Mouse (Mus musculus): ENCODE measurements at regions not wholly inside any gene's neighbourhood (a gene's known extent, or its start where the extent isn't known, plus 50 kb on each side); places are given as distances from the start of the nearest gene placed in this dataset.

DNA sequence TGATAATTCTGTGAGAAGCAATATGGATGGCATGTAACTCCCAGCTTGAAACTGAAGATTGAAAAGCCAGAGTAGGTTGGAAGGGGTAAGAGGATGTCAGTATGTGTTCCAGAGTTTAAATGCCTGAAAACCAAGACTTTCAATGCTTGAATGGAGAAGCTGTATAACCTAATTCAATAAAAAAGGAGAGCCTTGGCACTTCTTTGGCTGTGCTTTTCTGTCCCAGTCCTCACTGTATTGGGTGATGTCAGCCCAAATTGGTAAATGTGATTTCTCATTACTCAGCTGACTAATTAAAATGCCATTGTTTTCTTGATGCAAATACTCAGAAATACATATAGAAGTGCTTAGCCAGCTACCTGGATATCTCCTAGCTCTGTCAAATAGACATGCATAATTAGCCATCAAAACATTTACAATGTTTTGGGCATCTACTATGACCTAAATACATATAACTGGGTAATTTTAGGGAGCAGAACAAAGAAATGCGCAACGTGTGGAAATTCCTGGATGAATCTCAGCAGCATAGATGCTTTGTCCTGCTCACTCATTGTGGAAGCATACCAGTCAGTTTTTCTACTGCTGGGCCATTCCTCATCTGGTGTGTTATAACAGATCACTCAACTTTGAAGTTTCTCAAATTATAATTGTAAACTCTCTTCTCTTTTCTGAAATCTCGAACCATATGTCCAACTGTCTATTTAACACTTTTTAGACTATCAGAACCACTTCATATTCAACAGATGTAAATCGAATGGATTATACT, 347.5 kb upstream of the Ube2e3 start:
- Histone ChIP-seq H3K9ac (ENCODE audit: low read length) (no peak overlapping the region), H3K4me1 (ENCODE audit: control insufficient read depth in 2 of 2, insufficient read depth in 2 of 2, low read length in 2 of 2) (no peaks in the 10 kb centered on the region), H3K9me3 (ENCODE audit: control insufficient read depth, low read length) (no peaks in the 10 kb centered on the region), H3K27ac (replicated peaks in 1 of 2; ENCODE audit: control insufficient read depth in 1 of 2, insufficient read depth in 1 of 2, low read depth in 2 of 2, low read length in 2 of 2) (no peak overlapping the region), H3K4me2 (ENCODE audit: low read length) (no peak overlapping the region), H3K36me3 (ENCODE audit: control insufficient read depth, insufficient read depth, low read length) (no peaks in the 10 kb centered on the region), H3K4me3 (ENCODE audit: control insufficient read depth in 1 of 2, insufficient read depth in 1 of 2, low read depth in 1 of 2, low read length in 2 of 2) (no peak overlapping the region), H3K27me3 (ENCODE audit: control insufficient read depth, insufficient read depth, low read length) (no peaks in the 10 kb centered on the region)
- no peak for ATAC-seq (ENCODE audit: insufficient number of reproducible peaks, insufficient read depth, low FRiP score, low read depth)
- 79% methylated on average over 4 of the region's 4 CpGs for WGBS

- H3K36me3 ChIP-seq (ENCODE audit: control insufficient read depth, insufficient read depth, low read length): no peaks in the 10 kb centered on the region
- H3K4me2 ChIP-seq (ENCODE audit: low read length): no peak overlapping the region
- no peak overlapping the region for H3K9ac ChIP-seq (ENCODE audit: low read length)
- H3K27me3 ChIP-seq (ENCODE audit: control insufficient read depth, insufficient read depth, low read length): no peaks in the 10 kb centered on the region
- ATAC-seq (ENCODE audit: insufficient number of reproducible peaks, insufficient read depth, low FRiP score, low read depth): no peak
- H3K4me1 ChIP-seq (ENCODE audit: control insufficient read depth in 2 of 2, insufficient read depth in 2 of 2, low read length in 2 of 2): no peaks in the 10 kb centered on the region
- no peak overlapping the region for H3K27ac ChIP-seq (replicated peaks in 1 of 2; ENCODE audit: control insufficient read depth in 1 of 2, insufficient read depth in 1 of 2, low read depth in 2 of 2, low read length in 2 of 2)
- no peak overlapping the region for H3K4me3 ChIP-seq (ENCODE audit: control insufficient read depth in 1 of 2, insufficient read depth in 1 of 2, low read depth in 1 of 2, low read length in 2 of 2)
- no peaks in the 10 kb centered on the region for H3K9me3 ChIP-seq (ENCODE audit: control insufficient read depth, low read length)
Observed at GRCm38 (mm10) chr2:78493115-78493514, 374.8 kb upstream of the Ube2e3 start.

- H3K9ac ChIP-seq (ENCODE audit: low read length): no peak overlapping the region
- no peaks in the 10 kb centered on the region for H3K36me3 ChIP-seq (ENCODE audit: control insufficient read depth, insufficient read depth, low read length)
- no peak for ATAC-seq (ENCODE audit: insufficient number of reproducible peaks, insufficient read depth, low FRiP score, low read depth)
- no peak overlapping the region for H3K4me3 ChIP-seq (ENCODE audit: control insufficient read depth in 1 of 2, insufficient read depth in 1 of 2, low read depth in 1 of 2, low read length in 2 of 2)
- H3K27ac ChIP-seq (replicated peaks in 1 of 2; ENCODE audit: control insufficient read depth in 1 of 2, insufficient read depth in 1 of 2, low read depth in 2 of 2, low read length in 2 of 2): no peak overlapping the region
- no peak overlapping the region for H3K4me2 ChIP-seq (ENCODE audit: low read length)
- H3K9me3 ChIP-seq (ENCODE audit: control insufficient read depth, low read length): no peaks in the 10 kb centered on the region
- H3K27me3 ChIP-seq (ENCODE audit: control insufficient read depth, insufficient read depth, low read length): no peaks in the 10 kb centered on the region
- WGBS: 78% methylated on average over 4 of the region's 4 CpGs
- H3K4me1 ChIP-seq (ENCODE audit: control insufficient read depth in 2 of 2, insufficient read depth in 2 of 2, low read length in 2 of 2): no peaks in the 10 kb centered on the region
Observed at GRCm38 (mm10) chr2:78480036-78480435, 387.9 kb upstream of the Ube2e3 start.

DNA sequence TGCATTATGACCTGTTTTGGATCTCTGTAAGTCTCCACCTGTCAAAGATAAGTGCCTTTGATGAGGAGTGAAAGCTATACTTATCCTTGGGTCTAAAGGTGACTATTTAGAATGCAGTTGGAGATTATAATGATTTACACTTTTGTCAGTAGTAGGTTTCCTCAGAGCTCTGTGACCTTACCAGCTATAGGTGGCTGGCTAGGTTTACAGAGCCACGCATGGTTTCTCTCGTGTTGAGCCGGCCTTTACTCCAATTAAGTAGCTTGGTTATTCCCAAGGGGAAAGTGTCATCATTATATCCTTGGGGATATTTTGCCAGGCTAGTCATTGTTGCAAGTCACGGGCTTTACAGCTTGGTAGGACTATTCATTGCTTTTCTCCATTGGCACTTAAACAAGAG, 408.5 kb upstream of the Ube2e3 start:
- H3K9me3 ChIP-seq (ENCODE audit: control insufficient read depth, low read length): no peaks in the 10 kb centered on the region
- no peaks in the 10 kb centered on the region for H3K27me3 ChIP-seq (ENCODE audit: control insufficient read depth, insufficient read depth, low read length)
- H3K4me3 ChIP-seq (ENCODE audit: control insufficient read depth in 1 of 2, insufficient read depth in 1 of 2, low read depth in 1 of 2, low read length in 2 of 2): no peak overlapping the region
- no peak overlapping the region for H3K4me2 ChIP-seq (ENCODE audit: low read length)
- H3K9ac ChIP-seq (ENCODE audit: low read length): no peak overlapping the region
- 86% methylated on average over 4 of the region's 4 CpGs for WGBS
- no peak for ATAC-seq (ENCODE audit: insufficient number of reproducible peaks, insufficient read depth, low FRiP score, low read depth)
- H3K4me1 ChIP-seq (ENCODE audit: control insufficient read depth in 2 of 2, insufficient read depth in 2 of 2, low read length in 2 of 2): no peaks in the 10 kb centered on the region
- no peaks in the 10 kb centered on the region for H3K36me3 ChIP-seq (ENCODE audit: control insufficient read depth, insufficient read depth, low read length)
- no peak overlapping the region for H3K27ac ChIP-seq (replicated peaks in 1 of 2; ENCODE audit: control insufficient read depth in 1 of 2, insufficient read depth in 1 of 2, low read depth in 2 of 2, low read length in 2 of 2)

- no peaks in the 10 kb centered on the region for H3K4me1 ChIP-seq (ENCODE audit: control insufficient read depth in 2 of 2, insufficient read depth in 2 of 2, low read length in 2 of 2)
- no peak overlapping the region for H3K4me3 ChIP-seq (ENCODE audit: control insufficient read depth in 1 of 2, insufficient read depth in 1 of 2, low read depth in 1 of 2, low read length in 2 of 2)
- no peak overlapping the region for H3K4me2 ChIP-seq (ENCODE audit: low read length)
- no peak overlapping the region for H3K9ac ChIP-seq (ENCODE audit: low read length)
- no peaks in the 10 kb centered on the region for H3K27me3 ChIP-seq (ENCODE audit: control insufficient read depth, insufficient read depth, low read length)
- no peaks in the 10 kb centered on the region for H3K36me3 ChIP-seq (ENCODE audit: control insufficient read depth, insufficient read depth, low read length)
- H3K9me3 ChIP-seq (ENCODE audit: control insufficient read depth, low read length): no peaks in the 10 kb centered on the region
- no peak overlapping the region for H3K27ac ChIP-seq (replicated peaks in 1 of 2; ENCODE audit: control insufficient read depth in 1 of 2, insufficient read depth in 1 of 2, low read depth in 2 of 2, low read length in 2 of 2)
- ATAC-seq (ENCODE audit: insufficient number of reproducible peaks, insufficient read depth, low FRiP score, low read depth): no peak
- WGBS: 75% methylated on average over 3 of the region's 3 CpGs
Observed at GRCm38 (mm10) chr2:78453411-78453810, 414.5 kb upstream of the Ube2e3 start.

- Histone ChIP-seq H3K9me3 (ENCODE audit: control insufficient read depth, low read length) (no peaks in the 10 kb centered on the region), H3K4me2 (ENCODE audit: low read length) (no peak overlapping the region), H3K4me1 (ENCODE audit: control insufficient read depth in 2 of 2, insufficient read depth in 2 of 2, low read length in 2 of 2) (no peaks in the 10 kb centered on the region), H3K27ac (replicated peaks in 1 of 2; ENCODE audit: control insufficient read depth in 1 of 2, insufficient read depth in 1 of 2, low read depth in 2 of 2, low read length in 2 of 2) (no peak overlapping the region), H3K27me3 (ENCODE audit: control insufficient read depth, insufficient read depth, low read length) (no peaks in the 10 kb centered on the region), H3K4me3 (ENCODE audit: control insufficient read depth in 1 of 2, insufficient read depth in 1 of 2, low read depth in 1 of 2, low read length in 2 of 2) (no peak overlapping the region), H3K9ac (ENCODE audit: low read length) (no peak overlapping the region), H3K36me3 (ENCODE audit: control insufficient read depth, insufficient read depth, low read length) (no peaks in the 10 kb centered on the region)
- ATAC-seq (ENCODE audit: insufficient number of reproducible peaks, insufficient read depth, low FRiP score, low read depth): no peak
Observed at GRCm38 (mm10) chr2:78436816-78437215, 431.1 kb upstream of the Ube2e3 start.

DNA sequence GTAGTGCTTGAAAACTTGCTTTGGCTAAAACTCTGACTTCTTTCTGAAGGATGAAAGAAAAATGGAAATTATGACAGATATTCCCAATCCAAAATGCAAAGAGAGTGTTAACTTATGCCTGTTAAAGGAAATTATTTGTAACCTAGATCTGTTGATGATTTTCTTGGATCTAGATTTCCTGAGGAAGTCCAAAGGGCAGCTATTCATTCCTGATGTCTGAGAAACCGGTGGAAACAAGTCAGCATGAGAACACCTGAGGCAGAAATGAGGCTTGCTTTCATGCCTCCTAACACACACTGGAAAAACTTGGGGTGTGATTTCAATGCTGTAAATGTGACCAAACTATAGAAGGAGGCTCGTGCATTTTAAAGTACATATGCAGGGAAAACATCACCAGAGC, 432.9 kb upstream of the Ube2e3 start:
- no peak for ATAC-seq (ENCODE audit: insufficient number of reproducible peaks, insufficient read depth, low FRiP score, low read depth)

DNA sequence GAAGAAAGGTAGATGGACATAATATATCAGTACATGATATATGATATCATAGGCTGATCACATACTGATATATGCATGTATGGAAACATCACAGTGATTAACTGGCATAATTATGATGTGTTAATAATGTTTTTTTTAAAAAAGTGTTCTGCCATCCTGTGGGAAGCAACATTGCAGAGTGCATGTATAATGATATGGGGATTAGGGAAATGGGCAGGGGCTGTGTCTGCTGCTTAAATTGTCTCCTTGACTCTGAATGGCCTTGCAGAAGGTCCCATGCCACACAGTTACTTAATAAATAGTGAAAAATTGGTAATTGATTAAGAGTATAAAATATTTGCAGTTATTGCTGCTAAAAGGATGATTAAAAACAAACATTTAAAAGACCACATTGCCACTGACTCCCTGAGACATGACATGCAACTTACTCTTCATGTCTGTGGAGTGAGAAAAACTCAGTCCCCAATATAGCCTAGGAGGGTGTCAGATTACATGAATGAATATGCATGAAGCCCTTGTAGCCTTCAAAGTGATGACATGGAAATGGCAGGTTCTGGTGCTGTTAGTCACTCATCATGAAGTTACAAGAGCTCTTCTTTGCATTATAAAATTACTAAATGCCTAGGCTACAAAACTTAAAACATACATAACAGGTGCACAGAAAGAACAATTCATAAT, 440.1 kb upstream of the Ube2e3 start:
- H3K4me1 ChIP-seq (ENCODE audit: control insufficient read depth in 2 of 2, insufficient read depth in 2 of 2, low read length in 2 of 2): no peaks in the 10 kb centered on the region
- no peaks in the 10 kb centered on the region for H3K36me3 ChIP-seq (ENCODE audit: control insufficient read depth, insufficient read depth, low read length)
- H3K9ac ChIP-seq (ENCODE audit: low read length): no peak overlapping the region
- no peak for ATAC-seq (ENCODE audit: insufficient number of reproducible peaks, insufficient read depth, low FRiP score, low read depth)
- H3K27ac ChIP-seq (replicated peaks in 1 of 2; ENCODE audit: control insufficient read depth in 1 of 2, insufficient read depth in 1 of 2, low read depth in 2 of 2, low read length in 2 of 2): no peak overlapping the region
- H3K4me2 ChIP-seq (ENCODE audit: low read length): no peak overlapping the region
- no peaks in the 10 kb centered on the region for H3K27me3 ChIP-seq (ENCODE audit: control insufficient read depth, insufficient read depth, low read length)
- no peak overlapping the region for H3K4me3 ChIP-seq (ENCODE audit: control insufficient read depth in 1 of 2, insufficient read depth in 1 of 2, low read depth in 1 of 2, low read length in 2 of 2)
- no peaks in the 10 kb centered on the region for H3K9me3 ChIP-seq (ENCODE audit: control insufficient read depth, low read length)

More for the DNA sequence above, 432.9 kb upstream of the Ube2e3 start:
- H3K27ac ChIP-seq (replicated peaks in 1 of 2; ENCODE audit: control insufficient read depth in 1 of 2, insufficient read depth in 1 of 2, low read depth in 2 of 2, low read length in 2 of 2): no peak overlapping the region
- no peaks in the 10 kb centered on the region for H3K9me3 ChIP-seq (ENCODE audit: control insufficient read depth, low read length)
- H3K9ac ChIP-seq (ENCODE audit: low read length): no peak overlapping the region
- no peaks in the 10 kb centered on the region for H3K36me3 ChIP-seq (ENCODE audit: control insufficient read depth, insufficient read depth, low read length)
- no peaks in the 10 kb centered on the region for H3K27me3 ChIP-seq (ENCODE audit: control insufficient read depth, insufficient read depth, low read length)
- no peaks in the 10 kb centered on the region for H3K4me1 ChIP-seq (ENCODE audit: control insufficient read depth in 2 of 2, insufficient read depth in 2 of 2, low read length in 2 of 2)
- H3K4me3 ChIP-seq (ENCODE audit: control insufficient read depth in 1 of 2, insufficient read depth in 1 of 2, low read depth in 1 of 2, low read length in 2 of 2): no peak overlapping the region
- H3K4me2 ChIP-seq (ENCODE audit: low read length): no peak overlapping the region
- 60% methylated on average over 2 of the region's 2 CpGs for WGBS

Data from heart, embryonic 14.5 days (tissue).